Mouse (Mus musculus) erythroblast, embryonic 14.5 days (primary cell): ENCODE results near the gene Vps53. TPM values are rescaled to one million over a fixed set of nuclear protein-coding genes. Genes with fewer than 3 reads are reported as not detected.
"Not testable (repeated sequence)": the region's sequence is repeated elsewhere in the genome, so short reads cannot be mapped to it uniquely, and the experiment has no call there.

ENCODE experiments used
- H3K27me3 ChIP-seq: 2 replicates; pipeline ENCODE4 v1.6.1; 2012; ENCODE audit warnings: inconsistent platforms; ENCODE audit not compliant: control insufficient read depth
- H3K36me3 ChIP-seq: 2 replicates; pipeline ENCODE4 v1.6.1; 2012; ENCODE audit warnings: mild to moderate bottlenecking, inconsistent platforms; ENCODE audit not compliant: control insufficient read depth
- H3K4me1 ChIP-seq: 2 replicates; pipeline ENCODE4 v1.6.1; 2012; ENCODE audit warnings: inconsistent platforms; ENCODE audit not compliant: control insufficient read depth
- H3K4me3 ChIP-seq: replicated peaks from 2 replicates; pipeline ENCODE3; 2012; ENCODE audit warnings: moderate library complexity, mild to moderate bottlenecking, inconsistent platforms
- H3K9me3 ChIP-seq: 2 replicates; pipeline ENCODE4 v1.6.1; 2012; ENCODE audit warnings: low read length, inconsistent platforms, mixed read lengths; ENCODE audit not compliant: control insufficient read depth
- GATA1 ChIP-seq: IDR thresholded peaks from 2 replicates; pipeline ENCODE4 v1.6.1; 2012; ENCODE audit warnings: low read length, inconsistent platforms, mixed read lengths
- TAL1 ChIP-seq: IDR thresholded peaks from 3 replicates; pipeline ENCODE4 v1.6.1; 2012; ENCODE audit warnings: low read length, inconsistent platforms, mixed read lengths
- polyA plus RNA-seq: library from polyadenylated mRNA; stranded (reverse); fragments of >175 nt; gene quantifications from 2 replicates; pipeline ENCODE4 v1.2.3, GENCODE M21; 2012

Vps53 gene
- polyA plus RNA-seq, 1 experiment: 1.8 TPM

GRCm38 (mm10) chr11:76025080-76025583 is 154.3 kb downstream of the Vps53 start:
- Histone ChIP-seq H3K36me3 (no peaks in the 10 kb centered on the region), H3K27me3 (peaks cover 47% of the 10 kb centered on the region), H3K4me1 (peaks cover 13% of the 10 kb centered on the region), H3K9me3 (no peaks in the 10 kb centered on the region), H3K4me3 (no peak overlapping the region)
- TF ChIP-seq GATA1 (no peak), TAL1 (no peak)

- Histone ChIP-seq H3K36me3 (no peaks in the 10 kb centered on the region), H3K9me3 (no peaks in the 10 kb centered on the region), H3K4me1 (no peaks in the 10 kb centered on the region), H3K27me3 (peaks cover 11% of the 10 kb centered on the region), H3K4me3 (no peak overlapping the region)
- TF ChIP-seq TAL1 (no peak), GATA1 (no peak)
Measured at GRCm38 (mm10) chr11:76020916-76021315, 158.5 kb downstream of the Vps53 start.

- Histone ChIP-seq H3K4me1 (no peaks in the 10 kb centered on the region), H3K9me3 (no peaks in the 10 kb centered on the region), H3K4me3 (no peak overlapping the region), H3K27me3 (peaks cover 1% of the 10 kb centered on the region), H3K36me3 (no peaks in the 10 kb centered on the region)
- TF ChIP-seq TAL1 (no peak), GATA1 (no peak)
Measured at GRCm38 (mm10) chr11:76019879-76020278, 159.6 kb downstream of the Vps53 start.

- Histone ChIP-seq H3K9me3 (no peaks in the 10 kb centered on the region), H3K36me3 (no peaks in the 10 kb centered on the region), H3K4me3 (no peak overlapping the region), H3K27me3 (no peaks in the 10 kb centered on the region), H3K4me1 (no peaks in the 10 kb centered on the region)
- TF ChIP-seq TAL1 (no peak), GATA1 (no peak)
Measured at GRCm38 (mm10) chr11:76015814-76016213, 163.6 kb downstream of the Vps53 start.

- TF ChIP-seq TAL1 (no peak), GATA1 (no peak)
- no peaks in the 10 kb centered on the region for H3K36me3 ChIP-seq
- no peak overlapping the region for H3K4me3 ChIP-seq
- no peaks in the 10 kb centered on the region for H3K9me3 ChIP-seq
- no peaks in the 10 kb centered on the region for H3K27me3 ChIP-seq
- no peaks in the 10 kb centered on the region for H3K4me1 ChIP-seq
Measured at GRCm38 (mm10) chr11:76015251-76015650, 164.2 kb downstream of the Vps53 start.

GRCm38 (mm10) chr11:76010838-76011624 is 168.4 kb downstream of the Vps53 start:
- TF ChIP-seq TAL1 (no peak), GATA1 (no peak)
- H3K4me3 ChIP-seq: no peak overlapping the region

GRCm38 (mm10) chr11:76009101-76009500 is 170.3 kb downstream of the Vps53 start:
- TF ChIP-seq TAL1: no peak
- TF ChIP-seq GATA1: no peak
- Histone ChIP-seq H3K4me1 (no peaks in the 10 kb centered on the region), H3K9me3 (no peaks in the 10 kb centered on the region), H3K4me3 (no peak overlapping the region), H3K27me3 (no peaks in the 10 kb centered on the region), H3K36me3 (no peaks in the 10 kb centered on the region)

More at GRCm38 (mm10) chr11:76010838-76011624, 168.4 kb downstream of the Vps53 start:
- H3K9me3 ChIP-seq: no peaks in the 10 kb centered on the region
- H3K4me1 ChIP-seq: no peaks in the 10 kb centered on the region
- no peaks in the 10 kb centered on the region for H3K27me3 ChIP-seq
- H3K36me3 ChIP-seq: no peaks in the 10 kb centered on the region

- H3K4me1 ChIP-seq: no peaks in the 10 kb centered on the region
- no peak for TF ChIP-seq TAL1
- TF ChIP-seq GATA1: no peak
- no peak overlapping the region for H3K4me3 ChIP-seq
- no peaks in the 10 kb centered on the region for H3K27me3 ChIP-seq
- no peaks in the 10 kb centered on the region for H3K9me3 ChIP-seq
- H3K36me3 ChIP-seq: no peaks in the 10 kb centered on the region
Measured at GRCm38 (mm10) chr11:76008162-76008561, 171.3 kb downstream of the Vps53 start.

GRCm38 (mm10) chr11:76004276-76004675 is 175.2 kb downstream of the Vps53 start:
- H3K36me3 ChIP-seq, H3K4me3 ChIP-seq, H3K4me1 ChIP-seq, H3K9me3 ChIP-seq: not testable (repeated sequence)
- H3K27me3 ChIP-seq: peaks cover 20% of the 10 kb centered on the region
